Mouse (Mus musculus): ENCODE data around the gene Pacsin3.

Pacsin3 gene

GRCm38 (mm10) chr2:91258830-91259229 lies 3.1 kb downstream of the Pacsin3 start:
- DNase-seq (ENCODE audit: extremely low read depth, insufficient read length, low spot score) = no peak

DNA sequence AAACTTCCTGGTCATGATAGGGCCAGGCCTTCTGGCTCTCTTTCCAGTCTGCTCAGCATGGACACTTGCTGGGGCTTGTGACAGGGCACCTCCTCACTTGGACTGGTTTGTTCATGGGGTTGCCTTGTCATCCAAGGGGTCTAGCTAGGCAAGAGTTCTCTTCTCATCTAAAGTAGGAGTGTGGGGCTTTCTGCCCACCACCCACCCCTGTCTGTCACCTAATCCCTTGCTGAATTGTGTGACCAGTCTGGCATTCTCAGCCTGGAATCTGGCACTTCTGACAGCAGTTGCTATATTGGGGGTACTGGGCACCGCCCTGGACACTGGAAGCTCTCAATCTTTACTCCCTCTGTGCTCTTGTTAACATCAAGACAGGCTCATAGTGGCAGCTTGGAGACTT lies 3.7 kb downstream of the Pacsin3 start:
- DNase-seq (ENCODE audit: extremely low read depth, insufficient read length, low spot score) = no peak

DNA sequence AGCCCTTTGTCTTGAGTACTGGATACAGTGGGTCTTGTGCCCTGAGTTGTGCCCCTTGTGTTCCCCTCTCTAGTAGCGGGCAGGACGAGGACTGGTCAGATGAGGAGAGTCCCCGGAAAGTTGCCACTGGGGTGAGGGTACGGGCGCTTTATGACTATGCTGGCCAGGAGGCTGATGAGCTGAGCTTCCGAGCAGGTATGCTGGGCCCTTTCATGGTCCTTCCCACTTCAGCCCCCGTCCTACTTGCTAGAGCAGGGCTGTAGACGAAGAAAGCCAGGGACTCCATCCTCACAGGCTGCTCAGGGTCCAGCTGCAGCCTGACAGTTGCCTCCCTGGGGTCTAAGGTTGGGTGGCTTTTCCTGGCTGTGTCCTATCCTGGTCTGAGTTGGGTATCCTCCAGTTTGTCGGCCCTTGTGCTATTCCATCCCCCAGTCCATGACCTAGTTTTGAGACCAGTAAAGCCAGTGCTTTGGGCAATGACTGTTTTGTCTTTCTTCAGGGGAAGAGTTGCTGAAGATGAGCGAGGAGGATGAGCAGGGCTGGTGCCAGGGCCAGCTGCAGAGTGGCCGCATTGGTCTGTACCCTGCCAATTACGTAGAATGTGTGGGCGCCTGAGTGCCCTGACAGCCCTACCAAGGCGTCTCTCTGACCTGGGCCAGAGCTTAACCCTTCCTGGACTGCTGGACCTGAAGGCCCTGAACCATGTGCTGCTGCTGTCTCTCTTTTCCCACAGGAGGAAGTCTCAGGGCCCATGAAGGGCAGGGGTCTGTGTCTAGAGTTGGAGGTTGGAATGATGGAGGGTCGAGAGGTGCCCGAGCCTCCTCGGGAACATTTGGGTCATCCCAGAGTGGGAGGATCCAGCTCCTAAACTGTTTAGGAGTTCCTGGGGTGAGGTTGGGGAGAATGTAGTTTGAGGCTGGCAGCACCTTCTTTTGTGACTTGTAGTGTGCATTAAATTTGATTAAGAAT lies 8.2 kb downstream of the Pacsin3 start:
- DNase-seq (ENCODE audit: extremely low read depth, insufficient read length, low spot score) = no peak

DNA sequence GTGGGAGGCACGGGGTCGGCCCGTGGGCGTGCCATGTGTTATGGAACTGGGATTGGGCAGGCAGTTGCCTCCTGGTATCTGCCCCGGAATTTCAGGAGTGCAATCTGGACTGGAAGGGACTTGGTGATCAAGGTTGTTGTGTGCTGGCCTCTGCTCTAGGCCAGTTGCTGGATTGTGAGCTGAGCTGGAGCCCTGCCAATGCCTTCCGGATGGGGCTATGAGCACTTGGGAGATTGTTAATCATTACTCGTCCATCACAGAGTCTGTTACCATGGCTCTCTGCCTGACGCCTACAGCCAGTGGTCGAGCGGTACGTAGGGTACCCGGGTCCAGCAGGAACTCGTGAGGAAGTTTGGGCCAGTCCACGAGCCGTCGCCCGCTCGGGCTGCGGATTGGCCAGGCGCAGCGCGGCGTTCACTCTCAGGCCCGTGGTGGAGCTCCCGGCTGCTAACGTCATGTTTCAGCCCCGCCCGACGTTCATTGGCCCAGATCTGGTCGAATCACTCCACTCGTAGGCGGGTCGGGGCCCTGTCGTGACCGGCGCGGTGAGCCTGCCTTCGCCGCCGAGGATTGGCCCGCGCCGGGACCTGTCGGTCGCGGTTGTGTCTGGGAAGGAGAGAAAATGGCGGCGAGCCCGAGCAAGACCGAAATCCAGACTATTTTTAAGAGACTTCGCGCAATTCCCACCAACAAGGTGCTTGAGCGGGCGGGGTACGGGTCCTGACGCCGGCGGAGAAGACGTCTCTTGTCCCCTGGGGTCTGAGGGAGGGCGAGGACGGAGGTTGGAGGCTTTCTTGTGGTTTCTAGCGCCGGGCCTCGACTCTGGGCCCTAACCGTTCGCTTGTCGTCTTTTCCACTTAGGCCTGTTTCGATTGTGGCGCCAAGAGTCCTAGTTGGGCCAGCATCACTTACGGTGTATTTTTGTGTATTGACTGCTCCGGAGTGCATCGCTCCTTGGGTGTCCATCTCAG lies 9.2 kb downstream of the Pacsin3 start, which contains the start of gene Arfgap2:
Arfgap2 (plus strand) TSS at position 264 of the 971 bp plus-strand sequence.
- DNase-seq (ENCODE audit: extremely low read depth, insufficient read length, low spot score) = peak; percentile 97

- no peak for DNase-seq (ENCODE audit: extremely low read depth, insufficient read length, low spot score)
These were observed 12.3 kb downstream of the Pacsin3 start for GRCm38 (mm10) chr2:91268042-91268441.

- DNase-seq (ENCODE audit: extremely low read depth, insufficient read length, low spot score) = no peak
These were observed 13.0 kb downstream of the Pacsin3 start for GRCm38 (mm10) chr2:91268706-91269105.

DNA sequence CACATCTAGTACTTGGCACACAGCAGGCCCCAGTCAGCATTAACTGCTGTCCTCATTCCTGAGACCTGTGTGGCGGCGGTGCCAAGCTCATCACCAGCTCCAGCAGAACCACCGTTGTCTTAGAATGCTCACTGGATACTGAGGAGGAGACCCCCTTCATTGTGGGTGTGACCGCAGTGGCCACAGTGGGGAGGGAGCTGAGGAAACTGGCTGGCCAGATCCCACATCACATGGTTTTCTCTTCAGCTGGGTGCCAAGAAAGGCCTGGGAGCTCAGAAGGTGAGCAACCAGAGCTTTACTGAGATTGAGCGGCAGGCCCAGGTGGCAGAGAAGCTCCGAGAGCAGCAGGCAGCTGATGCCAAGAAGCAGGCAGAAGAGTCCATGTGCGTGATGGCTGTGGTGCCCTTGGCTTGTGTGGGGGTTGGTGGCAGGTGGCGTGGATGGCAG lies 14.0 kb downstream of the Pacsin3 start:
- DNase-seq (ENCODE audit: extremely low read depth, insufficient read length, low spot score) = no peak

DNA sequence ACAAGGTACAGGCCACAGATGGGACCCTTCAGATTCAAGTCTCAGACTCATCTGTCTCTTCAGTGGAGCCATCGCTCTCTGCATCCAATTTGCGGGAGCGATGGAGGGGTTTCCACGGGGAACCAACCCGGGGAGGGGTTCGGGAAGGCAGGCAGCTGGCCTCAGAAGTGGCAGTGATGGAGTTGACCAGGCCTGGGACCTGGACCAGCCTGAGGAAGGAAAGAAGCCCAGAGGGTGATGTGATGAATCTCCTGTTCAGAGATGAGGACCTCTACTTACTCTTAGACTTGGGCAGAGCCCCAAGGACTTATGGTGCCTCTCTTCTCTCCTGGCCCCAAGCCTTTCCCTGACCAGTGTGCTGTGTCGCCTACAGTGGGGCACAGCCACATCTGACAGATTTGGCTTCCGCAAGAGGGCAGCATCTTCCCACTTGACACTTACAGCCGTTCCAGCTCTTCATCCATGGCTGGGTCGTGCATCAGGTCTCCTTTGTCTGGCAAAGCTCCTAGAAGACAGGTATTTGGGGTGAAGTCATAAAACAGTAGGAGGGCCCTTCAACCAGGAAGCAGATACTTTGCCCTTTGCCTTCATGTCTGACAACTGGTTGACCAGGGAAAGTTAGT lies 23.1 kb downstream of the Pacsin3 start:
- peak; percentile 22 for DNase-seq (ENCODE audit: extremely low read depth, insufficient read length, low spot score)

GRCm38 (mm10) chr2:91279372-91279755 lies 23.6 kb downstream of the Pacsin3 start:
- no peak for DNase-seq (ENCODE audit: extremely low read depth, insufficient read length, low spot score)

DNA sequence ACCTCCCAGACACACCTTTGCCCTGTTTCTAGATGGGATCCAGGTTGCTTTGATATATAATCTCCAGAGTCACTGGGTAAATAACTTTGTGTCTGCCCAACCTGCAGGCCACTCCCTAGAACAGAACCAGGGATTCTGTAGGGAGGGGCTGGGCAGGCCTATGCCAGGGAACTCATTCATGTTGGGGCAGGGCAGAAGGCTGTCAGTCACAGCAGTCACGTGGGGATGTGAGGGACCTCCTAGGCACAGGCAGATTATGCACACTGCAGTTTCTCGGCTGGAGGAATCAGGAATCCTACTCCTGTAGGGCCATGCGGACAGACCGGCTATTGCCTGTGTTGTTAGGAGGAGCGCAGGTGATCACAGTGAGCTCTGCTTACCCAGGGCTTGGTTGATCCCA lies 25.6 kb downstream of the Pacsin3 start:
- no peak for DNase-seq (ENCODE audit: extremely low read depth, insufficient read length, low spot score)

DNA sequence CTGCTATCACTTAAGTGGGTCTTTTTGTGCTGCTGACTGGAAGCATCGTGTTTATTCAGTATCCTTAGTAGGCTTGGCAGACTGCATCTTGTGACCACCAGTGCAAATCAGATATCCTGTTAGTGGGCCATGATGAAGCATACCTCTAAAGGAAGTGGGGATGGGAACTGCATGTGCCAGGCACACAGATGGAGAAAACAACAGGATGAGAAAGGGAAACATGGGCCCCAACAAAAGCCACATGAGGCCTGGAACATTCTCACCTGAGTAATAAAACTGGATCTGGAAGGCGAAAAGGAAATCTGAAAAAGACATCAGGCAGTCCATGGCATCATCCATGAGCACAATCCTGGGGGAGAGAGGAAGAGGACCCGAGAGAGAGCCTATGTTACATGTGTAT lies 28.2 kb downstream of the Pacsin3 start:
- no peak for DNase-seq (ENCODE audit: extremely low read depth, insufficient read length, low spot score)

DNA sequence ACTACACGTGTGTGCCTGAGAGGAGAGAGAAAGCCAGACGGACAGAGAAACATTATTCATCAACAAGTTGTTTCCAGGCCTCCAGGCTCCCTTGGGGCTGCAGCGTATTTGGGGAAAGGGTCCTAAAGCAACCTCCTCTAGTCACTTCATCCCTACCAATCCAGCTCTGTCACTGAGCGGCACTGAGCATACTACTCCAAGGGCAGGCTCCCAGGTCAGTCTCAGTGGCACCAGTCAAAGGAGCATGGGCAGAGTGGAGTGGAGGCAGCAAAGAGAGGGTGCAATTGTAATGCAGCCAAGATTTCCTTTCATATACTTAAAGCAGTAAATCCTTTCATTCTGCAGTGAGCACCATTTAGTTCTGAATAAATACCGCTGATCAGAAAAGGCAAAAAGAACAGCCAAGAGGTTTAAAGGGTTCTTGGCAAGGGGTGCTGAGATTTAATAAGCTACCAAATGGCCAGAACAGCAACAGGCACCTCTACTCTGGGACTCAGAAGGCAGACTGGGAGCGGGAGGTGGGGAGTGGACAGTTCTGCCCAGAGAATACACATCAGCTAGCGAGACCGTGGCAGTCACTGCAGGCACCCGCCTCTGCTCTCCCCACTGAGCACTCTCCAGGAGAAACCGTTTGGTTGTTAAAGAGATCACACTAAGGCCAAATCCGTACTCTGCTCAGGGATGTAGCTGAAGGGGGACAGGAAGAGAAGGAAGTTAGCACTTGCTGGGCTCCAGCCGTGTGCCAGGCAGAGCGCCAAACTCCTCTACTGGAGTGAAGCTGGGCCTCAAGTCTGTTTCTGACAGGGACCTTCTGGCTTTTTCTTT lies 28.8 kb downstream of the Pacsin3 start:
- no peak for DNase-seq (ENCODE audit: extremely low read depth, insufficient read length, low spot score)

- DNase-seq (ENCODE audit: extremely low read depth, insufficient read length, low spot score) = peak; percentile 25
These were observed 30.2 kb downstream of the Pacsin3 start for GRCm38 (mm10) chr2:91285885-91286505.

GRCm38 (mm10) chr2:91287563-91287962 lies 31.8 kb downstream of the Pacsin3 start:
- DNase-seq (ENCODE audit: extremely low read depth, insufficient read length, low spot score) = no peak

GRCm38 (mm10) chr2:91291197-91292007 lies 35.6 kb downstream of the Pacsin3 start:
- DNase-seq (ENCODE audit: extremely low read depth, insufficient read length, low spot score) = peak; percentile 23

DNA sequence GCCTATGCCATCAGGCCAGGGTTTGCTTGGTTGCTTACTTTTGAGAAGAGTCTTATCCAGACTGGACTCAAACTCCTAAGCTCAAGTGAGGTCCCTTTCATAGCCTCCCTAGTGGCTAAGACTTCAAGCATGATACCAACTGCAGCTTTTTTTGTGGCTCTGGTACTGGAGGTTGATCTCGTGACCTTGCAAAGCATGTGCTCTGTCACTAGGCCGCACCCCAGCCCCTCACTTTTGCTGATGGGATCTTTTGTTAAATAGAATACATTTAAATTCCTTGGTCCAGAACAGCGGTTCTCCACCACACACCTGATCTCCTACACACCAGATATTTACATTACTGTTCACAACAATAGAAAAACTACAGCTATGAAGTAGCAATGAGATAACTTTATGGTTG lies 38.5 kb downstream of the Pacsin3 start:
- DNase-seq (ENCODE audit: extremely low read depth, insufficient read length, low spot score) = no peak

- DNase-seq (ENCODE audit: extremely low read depth, insufficient read length, low spot score) = no peak
These were observed 40.1 kb downstream of the Pacsin3 start for GRCm38 (mm10) chr2:91295895-91296294.

GRCm38 (mm10) chr2:91299156-91299555 lies 43.4 kb downstream of the Pacsin3 start:
- DNase-seq (ENCODE audit: extremely low read depth, insufficient read length, low spot score) = peak; percentile 76

DNA sequence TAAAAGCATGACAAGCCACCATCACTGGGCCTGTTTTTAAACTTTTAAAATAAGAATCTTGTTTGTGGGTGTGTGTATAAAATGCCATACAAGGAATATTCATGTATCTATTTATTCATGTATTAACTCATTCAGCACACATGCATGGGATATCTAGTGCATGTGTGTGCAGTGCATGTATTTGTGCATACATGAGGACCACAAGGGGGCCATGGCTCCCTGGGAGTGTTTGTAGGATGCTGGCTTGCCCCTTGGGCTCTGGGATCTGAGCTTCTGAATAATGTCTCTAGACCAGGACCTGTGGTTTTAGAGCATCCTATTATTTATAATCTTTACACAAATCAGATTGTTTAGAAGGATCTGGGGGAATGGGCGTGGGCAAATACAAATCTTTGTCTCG lies 45.0 kb downstream of the Pacsin3 start:
- no peak for DNase-seq (ENCODE audit: extremely low read depth, insufficient read length, low spot score)

Data from 3134 (cell line).